Mouse (Mus musculus): ENCODE measurements around the gene Gm20897.
"Not testable (repeated sequence)": the region's sequence is repeated elsewhere in the genome, so short reads cannot be mapped to it uniquely, and the experiment has no call there.

Gene Gm20897

DNA sequence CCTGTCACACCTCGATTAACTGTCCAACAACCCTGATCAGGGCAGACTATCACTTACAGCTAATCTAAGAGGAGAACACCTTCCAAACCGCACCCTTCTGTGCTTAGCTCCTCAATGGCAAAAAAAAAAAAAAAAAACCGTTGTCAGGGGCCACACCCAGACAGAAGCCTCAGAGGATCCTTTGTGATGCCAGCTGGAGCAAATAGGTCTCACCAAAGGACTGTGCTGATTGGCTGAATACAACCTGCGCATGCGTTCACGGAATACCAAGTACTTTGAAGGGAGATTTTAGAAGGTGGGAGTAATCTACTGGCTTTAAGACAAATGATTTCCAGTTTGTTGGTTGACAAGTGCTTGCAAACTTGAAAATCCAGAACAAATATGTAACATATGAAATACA lies at the start of gene Gm20897:
Gm20897 (minus strand) TSS at position 101 of the 400 bp plus-strand sequence.
- not testable (repeated sequence) for DNase-seq (ENCODE audit: low spot score)
